Comparison of ENCODE assay signal across 18 mouse cellular contexts in the genomic region with DNA sequence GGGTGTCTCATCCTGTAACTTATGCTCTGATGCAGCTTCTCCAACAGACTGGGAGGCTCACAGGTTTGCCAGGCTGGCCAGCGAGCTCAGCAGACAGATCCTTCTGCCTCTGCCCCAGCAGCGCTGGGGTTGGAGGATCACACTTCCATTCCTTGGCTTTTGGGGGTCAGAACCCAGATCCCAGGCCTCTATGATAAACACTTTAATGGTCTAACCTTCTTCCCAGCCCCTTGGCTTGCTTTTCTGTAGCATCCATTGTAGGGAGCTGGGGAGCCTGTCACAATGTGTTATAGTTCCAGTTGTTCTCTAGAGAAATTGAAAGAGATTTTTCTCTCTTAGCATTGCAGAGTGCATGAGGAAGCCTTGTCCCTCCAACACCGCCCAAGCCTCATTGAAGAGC.
DNase-seq lines count a peak whose midpoint lies in the region; ATAC-seq and TF ChIP-seq lines count a peak whose summit lies in the region.
"Had no signal": no experiment of that assay in that cellular context is flagged by ENCODE, and none has a peak within 500 bp of the region (broad histone marks: within the 10 kb centered on the region; RNA-seq: fewer than 3 reads in every experiment).

No protein-coding gene starts in this region.

- H3K9ac ChIP-seq in hindbrain, embryonic 13.5 days = no peak overlapping the region
- H3K9ac ChIP-seq in midbrain, embryonic 11.5 days (ENCODE audit: low read length) = no peak overlapping the region
- H3K9ac ChIP-seq in midbrain, embryonic 16.5 days (ENCODE audit: low read depth, low read length) = no peak overlapping the region
- no peak overlapping the region for H3K9ac ChIP-seq in neural tube, embryonic 15.5 days (replicated peaks)
- H3K9ac ChIP-seq: embryonic facial prominence, embryonic 12.5 days; forebrain, postnatal 0 days; heart, embryonic 15.5 days; liver, postnatal 0 days had no signal

- ATAC-seq in hindbrain, embryonic 13.5 days (ENCODE audit: low FRiP score) = no peak
- no peak for ATAC-seq in midbrain, embryonic 11.5 days (ENCODE audit: low FRiP score)
- no peak for ATAC-seq in midbrain, embryonic 16.5 days
- ATAC-seq in neural tube, embryonic 15.5 days (ENCODE audit: low FRiP score) = no peak
- ATAC-seq: liver, postnatal 0 days had no signal

- no peaks in the 10 kb centered on the region for H3K9me3 ChIP-seq in hindbrain, embryonic 13.5 days
- no peaks in the 10 kb centered on the region for H3K9me3 ChIP-seq in hindbrain, embryonic 10.5 days
- H3K9me3 ChIP-seq in midbrain, embryonic 11.5 days (ENCODE audit: control insufficient read depth, low read length) = no peaks in the 10 kb centered on the region
- no peaks in the 10 kb centered on the region for H3K9me3 ChIP-seq in midbrain, embryonic 16.5 days (replicated peaks; ENCODE audit: control insufficient read depth, low read length, poor library complexity, severe bottlenecking)
- H3K9me3 ChIP-seq in neural tube, embryonic 15.5 days (replicated peaks) = no peaks in the 10 kb centered on the region
- H3K9me3 ChIP-seq: embryonic facial prominence, embryonic 12.5 days; heart, embryonic 15.5 days; limb, embryonic 10.5 days had no signal

- TF ChIP-seq POLR2A in embryonic fibroblast, embryonic 13.5 days (IDR thresholded peaks at IDR 0.05; ENCODE audit: low read depth, low read length) = no peak

- no peaks in the 10 kb centered on the region for H3K36me3 ChIP-seq in hindbrain, embryonic 13.5 days
- no peaks in the 10 kb centered on the region for H3K36me3 ChIP-seq in hindbrain, embryonic 10.5 days
- H3K36me3 ChIP-seq in midbrain, embryonic 11.5 days (ENCODE audit: control insufficient read depth, insufficient read depth, low read length) = no peaks in the 10 kb centered on the region
- no peaks in the 10 kb centered on the region for H3K36me3 ChIP-seq in midbrain, embryonic 16.5 days (ENCODE audit: control insufficient read depth, insufficient read depth, low read length)
- H3K36me3 ChIP-seq in neural tube, embryonic 15.5 days = no peaks in the 10 kb centered on the region
- H3K36me3 ChIP-seq: embryonic facial prominence, embryonic 12.5 days; heart, embryonic 15.5 days; limb, embryonic 10.5 days had no signal

- no peak for DNase-seq in hindbrain, embryonic 10.5 days (ENCODE audit: low spot score)
- peak; percentile 75 for DNase-seq in midbrain, embryonic 11.5 days (ENCODE audit: low spot score, missing footprints)
- no peak for DNase-seq in cerebellum, adult 9-11 months
- DNase-seq: cerebellum, adult 2 months; forebrain, postnatal 0 days; gastrocnemius, postnatal 10 days; kidney, adult 18-20 months; liver, postnatal 0 days; lung, postnatal 10 days; right cerebral cortex, postnatal 4 days had no signal

- no peak for TF ChIP-seq CTCF in embryonic fibroblast, embryonic 13.5 days (IDR thresholded peaks at IDR 0.05; ENCODE audit: borderline replicate concordance, insufficient read depth, low read length)

- no peak overlapping the region for H3K4me3 ChIP-seq in hindbrain, embryonic 13.5 days
- no peak overlapping the region for H3K4me3 ChIP-seq in hindbrain, embryonic 10.5 days
- H3K4me3 ChIP-seq in midbrain, embryonic 11.5 days (ENCODE audit: low read depth, low read length) = no peak overlapping the region
- no peak overlapping the region for H3K4me3 ChIP-seq in midbrain, embryonic 16.5 days (ENCODE audit: low read depth, low read length)
- H3K4me3 ChIP-seq in embryonic fibroblast, embryonic 13.5 days (ENCODE audit: insufficient read depth, low read length) = no peak overlapping the region
- no peak overlapping the region for H3K4me3 ChIP-seq in neural tube, embryonic 15.5 days (replicated peaks)
- H3K4me3 ChIP-seq: embryonic facial prominence, embryonic 12.5 days; heart, embryonic 15.5 days; limb, embryonic 10.5 days had no signal

- 88% methylated on average over 3 of the region's 3 CpGs for WGBS in hindbrain, embryonic 13.5 days
- WGBS in hindbrain, embryonic 10.5 days = 81% methylated on average over 3 of the region's 3 CpGs
- WGBS in midbrain, embryonic 11.5 days = 90% methylated on average over 3 of the region's 3 CpGs
- 90% methylated on average over 3 of the region's 3 CpGs for WGBS in midbrain, embryonic 16.5 days
- WGBS in neural tube, embryonic 15.5 days = 91% methylated on average over 3 of the region's 3 CpGs

- H3K4me2 ChIP-seq in hindbrain, embryonic 13.5 days = no peak overlapping the region
- H3K4me2 ChIP-seq in midbrain, embryonic 11.5 days = no peak overlapping the region
- H3K4me2 ChIP-seq in midbrain, embryonic 16.5 days (ENCODE audit: low read length) = no peak overlapping the region
- no peak overlapping the region for H3K4me2 ChIP-seq in neural tube, embryonic 15.5 days
- H3K4me2 ChIP-seq: embryonic facial prominence, embryonic 12.5 days; heart, embryonic 15.5 days had no signal

- no peaks in the 10 kb centered on the region for H3K27me3 ChIP-seq in hindbrain, embryonic 13.5 days
- no peaks in the 10 kb centered on the region for H3K27me3 ChIP-seq in hindbrain, embryonic 10.5 days (ENCODE audit: insufficient read depth, poor library complexity, severe bottlenecking)
- no peaks in the 10 kb centered on the region for H3K27me3 ChIP-seq in midbrain, embryonic 11.5 days (ENCODE audit: control insufficient read depth, insufficient read depth, low read length)
- no peaks in the 10 kb centered on the region for H3K27me3 ChIP-seq in midbrain, embryonic 16.5 days (ENCODE audit: control insufficient read depth, insufficient read depth, low read depth, low read length)
- H3K27me3 ChIP-seq in neural tube, embryonic 15.5 days (replicated peaks) = no peaks in the 10 kb centered on the region
- H3K27me3 ChIP-seq: embryonic facial prominence, embryonic 12.5 days; heart, embryonic 15.5 days had no signal

- H3K4me1 ChIP-seq in hindbrain, embryonic 13.5 days (replicated peaks) = peaks cover 24% of the 10 kb centered on the region
- peaks cover 19% of the 10 kb centered on the region for H3K4me1 ChIP-seq in hindbrain, embryonic 10.5 days (replicated peaks)
- peaks cover 13% of the 10 kb centered on the region for H3K4me1 ChIP-seq in midbrain, embryonic 11.5 days (ENCODE audit: control insufficient read depth, insufficient read depth, low read length)
- peaks cover 12% of the 10 kb centered on the region for H3K4me1 ChIP-seq in midbrain, embryonic 16.5 days (ENCODE audit: control insufficient read depth, insufficient read depth, low read length)
- H3K4me1 ChIP-seq in embryonic fibroblast, embryonic 13.5 days (ENCODE audit: control insufficient read depth, insufficient read depth, low read length) = peaks cover 3% of the 10 kb centered on the region
- peaks cover 15% of the 10 kb centered on the region for H3K4me1 ChIP-seq in neural tube, embryonic 15.5 days
- H3K4me1 ChIP-seq: heart, embryonic 15.5 days had no signal

- peak overlapping the region; percentile 79 for H3K27ac ChIP-seq in hindbrain, embryonic 13.5 days
- H3K27ac ChIP-seq in hindbrain, embryonic 10.5 days = no peak overlapping the region
- no peak overlapping the region for H3K27ac ChIP-seq in midbrain, embryonic 11.5 days (ENCODE audit: low read depth, low read length)
- no peak overlapping the region for H3K27ac ChIP-seq in midbrain, embryonic 16.5 days (ENCODE audit: low read length)
- H3K27ac ChIP-seq in embryonic fibroblast, embryonic 13.5 days (ENCODE audit: insufficient read depth, low read length) = 0 out of 2 replicates have a peak overlapping the region, but pooled peaks have one; percentile 1
- H3K27ac ChIP-seq in neural tube, embryonic 15.5 days (replicated peaks) = 0 out of 2 replicates have a peak overlapping the region, but pooled peaks have one; percentile 20
- H3K27ac ChIP-seq: heart, embryonic 15.5 days; kidney, postnatal 0 days had no signal

Comparison
In these comparisons a context has a peak if more than half of its experiments do, and no peak if none do; other contexts are left out.
1. H3K27ac ChIP-seq: peak in hindbrain, embryonic 13.5 days (single experiment), embryonic fibroblast, embryonic 13.5 days (single experiment) and neural tube, embryonic 15.5 days (single experiment); none in hindbrain, embryonic 10.5 days (single experiment), midbrain, embryonic 11.5 days (single experiment) and midbrain, embryonic 16.5 days (single experiment).